Mouse (Mus musculus): ENCODE measurements around the gene Gm7735.
"Not testable (repeated sequence)": the region's sequence is repeated elsewhere in the genome, so short reads cannot be mapped to it uniquely, and the experiment has no call there.

Gm7735 gene

DNA sequence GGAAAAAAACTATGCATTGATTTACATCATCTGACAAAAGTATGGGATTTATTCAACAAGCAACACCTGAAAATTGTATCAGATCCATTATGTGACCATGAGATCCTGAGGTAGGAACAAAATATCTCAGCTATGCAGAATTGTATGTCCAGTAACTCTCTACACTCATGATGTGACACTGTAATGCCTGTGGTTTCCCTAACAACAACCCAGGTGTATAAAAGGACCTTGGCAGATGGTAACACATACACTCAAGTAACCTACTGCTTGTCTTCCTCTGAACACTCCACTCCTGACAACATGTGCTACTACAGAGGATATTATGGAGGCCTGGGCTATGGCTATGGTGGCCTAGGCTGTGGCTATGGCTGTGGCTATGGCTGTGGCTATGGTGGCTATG lies at the start of gene Gm7735:
TSS of gene Gm7735 (plus strand) at position 301 of the 400 bp plus-strand sequence.
- not testable (repeated sequence) for DNase-seq (ENCODE audit: low read depth, low spot score)

DNA sequence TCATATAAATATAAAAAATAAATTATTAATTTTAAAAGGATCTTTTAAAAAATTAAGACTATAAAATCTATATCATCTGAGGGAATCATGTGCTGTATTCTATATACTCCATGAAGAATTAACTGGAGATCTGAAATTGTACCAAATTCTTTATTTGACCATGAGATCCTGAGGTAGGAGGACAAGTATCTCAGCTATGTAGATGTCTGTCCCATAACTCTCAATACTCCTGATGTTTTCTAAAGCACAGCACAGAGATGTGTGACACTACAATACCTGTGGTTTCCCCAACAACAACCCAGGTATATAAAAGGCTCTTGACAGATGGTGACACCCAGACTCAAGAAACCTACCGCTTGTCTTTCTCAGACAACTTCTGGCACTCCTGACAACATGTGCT lies 28.7 kb upstream of the Gm7735 start, which contains the start of gene Gm6358:
TSS of gene Gm6358 (plus strand) at position 301 of the 400 bp plus-strand sequence.
- no peak for DNase-seq (ENCODE audit: low read depth, low spot score)

DNA sequence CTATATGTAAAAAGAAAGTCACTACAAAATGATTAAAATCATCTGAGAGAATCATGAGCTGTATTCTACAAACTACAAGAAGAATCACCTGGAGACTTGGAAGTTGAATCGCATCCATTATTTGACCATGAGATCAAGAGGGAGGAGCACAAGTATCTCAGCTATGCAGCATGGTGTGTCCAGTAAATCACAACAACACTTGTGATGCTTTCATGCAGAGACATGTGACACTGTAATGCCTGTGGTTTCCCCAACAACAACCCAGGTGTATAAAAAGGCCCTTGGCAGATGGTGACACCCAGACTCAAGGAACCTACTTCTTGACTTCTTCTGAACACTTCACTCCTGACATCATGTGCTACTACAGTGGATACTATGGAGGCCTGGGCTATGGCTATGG lies 18.5 kb upstream of the Gm7735 start, which contains the start of gene Gm10061:
TSS of gene Gm10061 (plus strand) at position 301 of the 400 bp plus-strand sequence.
- no peak for DNase-seq (ENCODE audit: low read depth, low spot score)

DNA sequence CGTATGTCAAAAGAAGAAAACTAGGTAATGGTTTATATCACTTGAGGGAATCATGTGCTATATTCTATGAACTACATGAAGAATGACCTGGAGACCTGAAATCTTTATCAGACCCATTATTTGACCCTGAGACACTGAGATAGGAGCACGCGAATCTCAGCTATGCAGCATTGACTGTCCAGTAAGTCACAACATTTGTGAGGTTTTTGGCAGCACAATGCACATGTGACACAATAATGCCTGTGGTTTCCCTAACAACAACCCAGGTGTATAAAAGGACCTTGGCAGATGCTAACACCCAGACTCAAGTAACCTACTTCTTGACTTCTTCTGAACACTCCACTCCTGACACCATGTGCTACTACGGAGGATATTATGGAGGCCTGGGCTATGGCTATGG lies 11.6 kb upstream of the Gm7735 start, which contains the start of gene Gm9789:
TSS of gene Gm9789 (plus strand) at position 301 of the 400 bp plus-strand sequence.
- DNase-seq (ENCODE audit: low read depth, low spot score), result no peak

DNA sequence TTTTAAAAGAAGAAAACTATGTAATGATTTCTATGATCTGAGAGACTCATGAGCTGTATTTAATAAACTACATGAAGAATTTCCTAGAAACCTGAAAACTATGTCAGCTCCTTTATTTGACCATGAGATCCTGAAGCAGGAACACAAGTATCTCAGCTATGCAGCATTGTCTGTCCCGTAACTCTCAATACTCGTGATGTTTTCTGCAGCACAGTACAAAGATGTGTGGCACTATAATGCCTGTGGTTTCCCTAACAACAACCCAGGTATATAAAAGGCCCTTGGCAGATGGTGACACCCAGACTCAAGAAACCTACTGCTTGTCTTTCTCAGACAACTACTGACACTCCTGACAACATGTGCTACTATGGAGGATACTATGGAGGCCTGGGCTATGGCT lies 5.1 kb downstream of the Gm7735 start, which contains the start of gene 1110057P08Rik:
TSS of gene 1110057P08Rik (plus strand) at position 301 of the 400 bp plus-strand sequence.
- DNase-seq (ENCODE audit: low read depth, low spot score), result no peak

DNA sequence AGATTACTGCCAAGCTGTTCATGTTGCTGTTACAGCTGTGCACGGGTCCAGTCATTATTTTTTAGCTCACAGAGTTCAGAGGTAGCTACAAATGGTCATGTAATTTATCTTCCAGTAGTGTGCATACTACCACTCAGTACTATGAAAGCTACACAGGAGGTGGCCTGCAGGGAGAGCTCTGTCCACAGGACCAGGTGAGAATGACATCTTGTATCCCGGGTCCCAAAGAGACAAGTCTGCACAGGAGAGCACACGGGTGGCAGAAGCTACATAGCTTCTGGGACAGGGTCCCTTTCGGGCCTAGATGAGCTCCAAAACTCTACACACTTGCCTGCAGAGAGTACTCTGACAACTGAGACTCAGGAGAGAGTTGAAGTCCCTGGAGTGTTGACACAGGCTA lies 19.3 kb downstream of the Gm7735 start:
- no peak for DNase-seq (ENCODE audit: low read depth, low spot score)

DNA sequence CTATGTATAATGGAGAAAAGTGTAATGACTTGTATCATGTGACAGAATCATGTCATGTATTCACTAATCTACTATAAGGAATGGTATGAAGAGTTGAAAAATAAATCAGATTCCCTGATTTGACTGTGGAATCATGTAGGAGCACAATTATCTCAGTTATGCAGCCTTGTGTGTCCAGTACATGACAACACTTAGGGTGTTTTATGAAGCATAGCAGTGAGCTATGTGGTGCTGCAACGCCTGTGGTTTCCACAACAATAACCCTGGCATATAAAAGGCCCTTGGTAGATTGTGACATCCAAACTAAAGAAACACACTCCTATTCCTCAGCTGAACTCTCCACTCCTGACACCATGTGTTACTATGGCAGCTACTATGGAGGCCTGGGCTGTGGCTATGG lies 36.3 kb downstream of the Gm7735 start, which contains the start of gene Krtap20-2:
TSS of gene Krtap20-2 (plus strand) at position 301 of the 400 bp plus-strand sequence.
- DNase-seq (ENCODE audit: low read depth, low spot score), result no peak
